Mouse (Mus musculus) neural tube, embryonic 11.5 days (tissue): Measurements from ENCODE around the gene Il1r2. TPM values are rescaled to one million over a fixed set of nuclear protein-coding genes. Genes with fewer than 3 reads are reported as not detected.

ENCODE experiments used
- ATAC-seq: fragments of 200-750 bp; cut with Nextera tagmentation; 2 replicates; pipeline ENCODE4 v1.8.0; 2017; ENCODE audit warnings: moderate number of reproducible peaks, mild to moderate bottlenecking, moderate TSS enrichment, moderate library complexity; ENCODE audit not compliant: insufficient read depth, low FRiP score, low TSS enrichment
- DNase-seq: peaks from one replicate; pipeline ENCODE4 v3.0.0-alpha.2; 2015; ENCODE audit warnings: low spot score
- H3K27ac ChIP-seq: fragments of 300-500 bp; sonication (generic); 2 replicates; pipeline ENCODE4 v1.5.1; 2014; ENCODE audit warnings: low read depth, mild to moderate bottlenecking, low read length
- H3K27me3 ChIP-seq: fragments of 300-500 bp; sonication (generic); 2 replicates; pipeline ENCODE4 v1.6.1; 2014; ENCODE audit warnings: mild to moderate bottlenecking, low read length, mixed read lengths; ENCODE audit not compliant: control insufficient read depth, insufficient read depth
- H3K36me3 ChIP-seq: fragments of 300-500 bp; sonication (generic); 2 replicates; pipeline ENCODE4 v1.6.1; 2014; ENCODE audit warnings: mild to moderate bottlenecking, low read length, moderate library complexity, mixed read lengths; ENCODE audit not compliant: control insufficient read depth, insufficient read depth
- H3K4me1 ChIP-seq: fragments of 300-500 bp; sonication (generic); 2 replicates; pipeline ENCODE4 v1.6.1; 2014; ENCODE audit warnings: low read length, mixed read lengths; ENCODE audit not compliant: control insufficient read depth, insufficient read depth
- H3K4me2 ChIP-seq: fragments of 300-500 bp; sonication (generic); 2 replicates; pipeline ENCODE4 v1.6.1; 2014; ENCODE audit warnings: low read depth, mild to moderate bottlenecking, moderate library complexity
- H3K4me3 ChIP-seq: fragments of 300-500 bp; sonication (generic); 2 replicates; pipeline ENCODE4 v1.5.1; 2014; ENCODE audit warnings: low read depth, low read length
- H3K9ac ChIP-seq: fragments of 300-500 bp; sonication (generic); 2 replicates; pipeline ENCODE4 v1.6.1; 2014; ENCODE audit warnings: mild to moderate bottlenecking, low read length
- H3K9me3 ChIP-seq: fragments of 300-500 bp; sonication (generic); 2 replicates; pipeline ENCODE4 v1.6.1; 2016; ENCODE audit warnings: low read length; ENCODE audit not compliant: control insufficient read depth
- WGBS: fragments of 180-500 bp; shearing (Covaris S2); extraction: QIAGEN DNeasy Blood & Tissue Kit; methylation state at CpG from one replicate; pipeline ENCODE4 v1.1.7; 2014; 5-methylcytosine and 5-hydroxymethylcytosine counted together
- polyA plus RNA-seq: library from polyadenylated mRNA; unstranded; fragments of >200 nt; fragmentation: Nextera tagmentation; extraction: Ambion mirVana; gene quantifications from 2 replicates; pipeline ENCODE4 v1.2.1, GENCODE M21; 2014

Il1r2 gene
- polyA plus RNA-seq, 1 experiment from 2014 or later = not detected

- Histone ChIP-seq H3K9ac (no peak overlapping the region), H3K27me3 (no peaks in the 10 kb centered on the region), H3K4me1 (no peaks in the 10 kb centered on the region), H3K27ac (no peak overlapping the region), H3K9me3 (no peaks in the 10 kb centered on the region), H3K36me3 (no peaks in the 10 kb centered on the region), H3K4me3 (no peak overlapping the region), H3K4me2 (no peak overlapping the region)
- WGBS = 95% methylated on average over 2 of the region's 2 CpGs
- DNase-seq = no peak
- no peak for ATAC-seq
Observed at GRCm38 (mm10) chr1:40077328-40077727, 3.4 kb downstream of the Il1r2 start.

GRCm38 (mm10) chr1:40081041-40081440 lies 7.2 kb downstream of the Il1r2 start:
- DNase-seq (no peak), ATAC-seq (no peak)
- H3K27ac ChIP-seq = no peak overlapping the region
- 78% methylated on average over 2 of the region's 2 CpGs for WGBS
- 0 out of 2 replicates have a peak, but pooled peaks cover 2% of the 10 kb centered on the region for H3K4me1 ChIP-seq
- H3K9ac ChIP-seq = no peak overlapping the region
- H3K9me3 ChIP-seq = no peaks in the 10 kb centered on the region
- H3K4me3 ChIP-seq = no peak overlapping the region
- no peaks in the 10 kb centered on the region for H3K27me3 ChIP-seq
- no peaks in the 10 kb centered on the region for H3K36me3 ChIP-seq
- H3K4me2 ChIP-seq = no peak overlapping the region

- no peaks in the 10 kb centered on the region for H3K36me3 ChIP-seq
- H3K4me1 ChIP-seq = 0 out of 2 replicates have a peak, but pooled peaks cover 2% of the 10 kb centered on the region
- H3K9me3 ChIP-seq = no peaks in the 10 kb centered on the region
- H3K9ac ChIP-seq = no peak overlapping the region
- ATAC-seq (no peak), DNase-seq (no peak)
- H3K4me3 ChIP-seq = no peak overlapping the region
- no peaks in the 10 kb centered on the region for H3K27me3 ChIP-seq
- H3K4me2 ChIP-seq = no peak overlapping the region
- no peak overlapping the region for H3K27ac ChIP-seq
- 67% methylated on average over 3 of the region's 3 CpGs for WGBS
Observed at GRCm38 (mm10) chr1:40084386-40084785, 10.5 kb downstream of the Il1r2 start.

DNA sequence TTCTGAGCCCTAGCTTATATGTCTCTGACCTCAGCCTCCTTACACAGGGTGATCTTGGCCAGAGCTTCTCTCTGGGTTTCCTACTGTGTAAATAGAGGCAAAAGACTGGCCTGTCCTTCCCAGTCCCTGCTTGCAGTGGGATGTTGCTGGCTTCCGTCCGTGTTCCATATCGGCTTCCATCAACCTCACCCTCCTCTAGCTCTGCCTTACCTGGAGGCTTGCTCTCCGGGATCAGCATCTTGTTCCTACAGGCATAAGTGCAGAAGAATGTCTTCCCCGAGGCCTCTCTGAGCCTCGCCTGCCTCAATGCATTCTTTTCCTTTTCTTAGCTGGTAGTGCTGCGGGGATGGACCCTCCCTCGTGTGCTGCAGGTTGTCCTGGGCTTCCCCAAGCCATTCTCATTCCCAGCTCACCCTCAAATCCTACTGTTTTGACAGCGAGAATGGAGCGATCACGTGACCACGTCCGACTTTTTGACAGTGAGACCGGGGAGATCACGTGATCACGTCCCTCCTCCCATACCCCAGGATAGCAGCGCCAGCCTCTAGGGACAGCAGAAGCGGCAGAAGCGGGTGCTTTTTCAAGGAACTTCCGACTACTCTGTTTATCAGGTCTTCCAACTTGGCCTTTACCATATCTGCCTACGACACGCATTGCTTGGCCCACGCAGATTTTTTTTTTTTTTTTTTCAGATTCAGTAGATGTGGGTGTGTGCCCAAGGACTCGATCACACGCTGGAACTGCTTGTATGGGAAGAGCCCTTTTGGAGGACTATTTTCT lies 11.7 kb downstream of the Il1r2 start:
- Histone ChIP-seq H3K4me3 (peak overlapping the region; percentile 35), H3K4me2 (peak overlapping the region; percentile 58), H3K4me1 (0 out of 2 replicates have a peak, but pooled peaks cover 2% of the 10 kb centered on the region), H3K27me3 (no peaks in the 10 kb centered on the region), H3K9ac (peak overlapping the region; percentile 37), H3K36me3 (no peaks in the 10 kb centered on the region), H3K27ac (no peak overlapping the region), H3K9me3 (no peaks in the 10 kb centered on the region)
- DNase-seq = peak; percentile 80
- ATAC-seq = peak; percentile 85
- WGBS = 6% methylated on average over 25 of the region's 25 CpGs

DNA sequence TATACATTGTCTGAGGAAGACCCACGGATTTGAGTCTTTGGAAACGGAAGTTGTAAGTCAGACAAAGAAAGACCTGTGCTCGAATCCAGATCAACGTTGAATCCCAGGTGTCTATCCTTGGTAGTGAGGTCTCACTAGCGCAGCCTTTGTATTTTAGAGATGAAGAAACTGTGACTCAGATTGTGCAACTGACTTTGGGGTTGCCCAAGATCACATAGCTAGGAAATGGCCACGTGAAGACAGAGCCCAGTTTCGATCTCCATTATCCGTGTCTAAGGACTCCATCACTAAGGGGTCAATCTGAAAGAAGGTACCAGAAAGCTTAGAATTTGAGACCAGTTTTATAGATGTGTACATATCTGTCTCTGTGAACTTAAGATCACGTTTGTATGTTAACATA lies 17.3 kb downstream of the Il1r2 start:
- ATAC-seq = no peak
- H3K4me1 ChIP-seq = no peaks in the 10 kb centered on the region
- 85% methylated on average over 9 of the region's 9 CpGs for WGBS
- no peak for DNase-seq
- H3K9ac ChIP-seq = no peak overlapping the region
- no peaks in the 10 kb centered on the region for H3K36me3 ChIP-seq
- no peak overlapping the region for H3K4me2 ChIP-seq
- H3K9me3 ChIP-seq = no peaks in the 10 kb centered on the region
- H3K27ac ChIP-seq = no peak overlapping the region
- H3K4me3 ChIP-seq = no peak overlapping the region
- no peaks in the 10 kb centered on the region for H3K27me3 ChIP-seq

GRCm38 (mm10) chr1:40092541-40092940 lies 18.7 kb downstream of the Il1r2 start:
- H3K4me1 ChIP-seq = no peaks in the 10 kb centered on the region
- H3K4me2 ChIP-seq = no peak overlapping the region
- ATAC-seq = no peak
- no peaks in the 10 kb centered on the region for H3K36me3 ChIP-seq
- no peaks in the 10 kb centered on the region for H3K9me3 ChIP-seq
- WGBS = 80% methylated on average over 6 of the region's 6 CpGs
- no peaks in the 10 kb centered on the region for H3K27me3 ChIP-seq
- DNase-seq = no peak
- no peak overlapping the region for H3K9ac ChIP-seq
- no peak overlapping the region for H3K4me3 ChIP-seq
- H3K27ac ChIP-seq = no peak overlapping the region

DNA sequence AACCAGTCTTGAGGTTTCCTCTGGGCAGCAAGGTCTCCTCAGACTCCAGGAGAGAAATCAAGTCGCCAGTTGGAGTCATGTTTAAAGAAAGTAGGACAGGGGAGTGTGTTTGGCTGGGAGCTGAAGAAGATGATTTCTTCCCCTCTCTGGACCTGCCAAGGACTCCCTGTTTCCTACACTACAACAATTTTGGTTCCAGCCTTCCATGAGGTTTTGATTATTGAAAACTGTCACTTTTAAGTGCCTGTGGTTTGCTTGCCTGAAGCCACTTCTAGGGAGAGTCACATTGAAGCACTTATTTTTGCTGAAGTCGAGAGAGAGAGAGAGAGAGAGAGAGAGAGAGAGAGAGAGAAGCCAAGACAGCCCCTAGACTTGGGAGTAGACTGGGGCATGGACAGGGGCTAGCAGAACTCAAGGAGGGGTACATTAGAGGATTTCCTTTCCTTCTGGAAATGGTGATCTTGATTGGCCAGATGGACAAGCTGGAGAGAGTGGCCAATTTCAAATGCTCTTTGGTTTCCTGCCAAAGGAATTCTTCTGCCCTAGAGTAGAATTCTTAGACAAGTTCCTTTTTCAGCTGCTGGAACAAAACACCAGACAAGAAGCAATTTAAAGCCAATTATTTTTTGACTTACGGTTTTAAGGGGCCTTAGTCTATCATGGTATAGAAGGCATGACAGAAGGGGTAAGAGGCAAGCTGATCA lies 20.9 kb downstream of the Il1r2 start:
- no peak for ATAC-seq
- H3K9me3 ChIP-seq = no peaks in the 10 kb centered on the region
- H3K36me3 ChIP-seq = no peaks in the 10 kb centered on the region
- H3K27ac ChIP-seq = no peak overlapping the region
- no peak overlapping the region for H3K4me2 ChIP-seq
- no peaks in the 10 kb centered on the region for H3K4me1 ChIP-seq
- no peak overlapping the region for H3K4me3 ChIP-seq
- no peak for DNase-seq
- WGBS = 90% methylated on average over 3 of the region's 3 CpGs
- no peak overlapping the region for H3K9ac ChIP-seq
- no peaks in the 10 kb centered on the region for H3K27me3 ChIP-seq

DNA sequence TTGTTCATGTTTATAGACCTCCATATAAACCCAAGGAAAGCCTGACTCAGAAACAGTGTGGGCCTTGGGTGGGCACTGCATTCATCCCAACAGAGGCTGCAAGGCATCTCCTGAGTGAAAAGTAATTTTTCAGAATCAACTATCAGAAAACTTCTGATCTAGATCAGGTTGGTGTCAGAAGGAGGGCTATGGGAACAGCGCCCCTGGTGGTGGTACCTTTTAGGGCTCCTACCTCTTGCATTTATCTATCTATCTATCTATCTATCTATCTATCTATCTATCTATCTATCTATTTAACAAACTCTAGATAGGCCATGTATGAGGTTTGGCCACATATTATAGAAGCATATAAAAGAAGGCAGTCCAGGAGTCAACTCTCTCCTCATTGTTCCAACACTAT lies 21.7 kb downstream of the Il1r2 start:
- H3K4me3 ChIP-seq = no peak overlapping the region
- H3K27ac ChIP-seq = no peak overlapping the region
- WGBS = 12% methylated on average over 1 of the region's 1 CpGs
- H3K4me2 ChIP-seq = no peak overlapping the region
- H3K36me3 ChIP-seq = no peaks in the 10 kb centered on the region
- DNase-seq (no peak), ATAC-seq (no peak)
- no peaks in the 10 kb centered on the region for H3K27me3 ChIP-seq
- no peaks in the 10 kb centered on the region for H3K9me3 ChIP-seq
- no peak overlapping the region for H3K9ac ChIP-seq
- no peaks in the 10 kb centered on the region for H3K4me1 ChIP-seq

DNA sequence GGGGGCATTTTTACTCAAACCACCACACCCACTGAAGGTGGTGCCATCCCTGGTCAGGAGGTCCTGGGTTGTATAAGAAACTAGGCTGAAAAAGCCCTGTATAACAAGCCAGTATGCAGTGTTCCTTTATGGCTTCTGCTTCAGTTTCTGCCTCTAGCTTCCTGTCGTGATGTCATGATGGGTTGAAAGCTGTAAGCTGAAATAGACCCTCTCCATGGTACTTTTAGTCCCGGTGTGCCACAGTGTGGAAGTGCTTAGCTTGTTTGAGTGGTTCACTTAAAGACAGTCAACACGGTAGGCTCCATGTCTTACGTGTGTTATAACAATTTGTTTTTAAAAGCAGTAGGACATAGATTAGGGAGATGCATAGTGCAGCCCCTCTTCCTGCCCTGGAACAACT lies 32.4 kb downstream of the Il1r2 start:
- no peak for ATAC-seq
- Histone ChIP-seq H3K4me1 (no peaks in the 10 kb centered on the region), H3K9ac (no peak overlapping the region), H3K9me3 (no peaks in the 10 kb centered on the region), H3K36me3 (no peaks in the 10 kb centered on the region), H3K4me3 (no peak overlapping the region), H3K4me2 (no peak overlapping the region), H3K27ac (no peak overlapping the region), H3K27me3 (no peaks in the 10 kb centered on the region)
- 89% methylated on average over 4 of the region's 4 CpGs for WGBS
- DNase-seq = no peak
